Mouse (Mus musculus) urinary bladder, postnatal 10 days (tissue): ENCODE measurements around the gene Col13a1.

Experiments used
- DNase-seq: peaks from one replicate; pipeline ENCODE4 v3.0.0; 2022; ENCODE audit warnings: low spot score

Gene Col13a1

GRCm38 (mm10) chr10:61827950-61828936 is 150.7 kb downstream of the Col13a1 start:
- no peak for DNase-seq

GRCm38 (mm10) chr10:61826753-61827435 is 152.0 kb downstream of the Col13a1 start:
- DNase-seq: no peak

GRCm38 (mm10) chr10:61825979-61826752 is 152.7 kb downstream of the Col13a1 start:
- no peak for DNase-seq

DNA sequence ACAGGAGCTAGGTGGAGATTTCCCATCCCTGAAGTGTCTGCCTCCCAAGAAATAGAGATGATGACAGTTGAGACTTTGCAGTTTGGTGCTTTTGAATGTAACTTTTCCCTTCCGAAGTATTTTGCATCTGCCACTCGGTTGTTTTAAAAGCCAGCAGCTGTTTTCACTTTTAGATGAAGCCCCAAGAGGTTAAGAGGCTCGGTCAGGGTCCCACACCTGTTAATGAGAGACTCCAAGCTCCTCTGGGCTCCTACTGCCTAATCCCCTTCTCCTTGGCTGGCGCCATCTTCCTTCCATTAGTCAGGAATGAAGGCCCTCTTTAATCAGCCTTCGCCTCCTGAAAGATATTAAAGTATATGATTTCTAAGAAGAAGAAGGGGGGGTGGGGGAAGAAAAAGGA is 153.4 kb downstream of the Col13a1 start:
- no peak for DNase-seq

GRCm38 (mm10) chr10:61823731-61824115 is 155.2 kb downstream of the Col13a1 start:
- DNase-seq: no peak

GRCm38 (mm10) chr10:61822968-61823730 is 155.8 kb downstream of the Col13a1 start:
- no peak for DNase-seq

- DNase-seq: no peak
These were observed 158.9 kb downstream of the Col13a1 start for GRCm38 (mm10) chr10:61820050-61820449.

DNA sequence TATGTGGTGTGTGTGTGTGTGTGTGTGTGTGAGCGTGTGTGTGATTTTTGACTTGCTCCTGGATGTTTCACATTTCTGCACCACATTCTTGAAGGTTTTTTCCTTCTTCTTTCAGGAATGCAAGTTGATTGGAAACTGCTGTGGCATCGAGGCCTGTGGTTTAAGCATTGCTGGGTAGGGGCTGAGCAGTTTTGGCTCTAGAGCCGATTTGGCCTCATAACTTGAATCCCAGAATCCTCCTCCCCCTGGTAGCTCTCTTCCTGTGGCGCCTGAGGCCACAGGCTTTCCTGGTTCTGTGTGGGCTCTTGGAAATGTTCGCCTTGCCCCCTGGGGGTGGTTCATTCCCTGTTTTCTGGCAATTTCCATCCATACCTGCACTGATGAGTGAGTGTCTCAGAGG is 166.9 kb downstream of the Col13a1 start:
- no peak for DNase-seq

DNA sequence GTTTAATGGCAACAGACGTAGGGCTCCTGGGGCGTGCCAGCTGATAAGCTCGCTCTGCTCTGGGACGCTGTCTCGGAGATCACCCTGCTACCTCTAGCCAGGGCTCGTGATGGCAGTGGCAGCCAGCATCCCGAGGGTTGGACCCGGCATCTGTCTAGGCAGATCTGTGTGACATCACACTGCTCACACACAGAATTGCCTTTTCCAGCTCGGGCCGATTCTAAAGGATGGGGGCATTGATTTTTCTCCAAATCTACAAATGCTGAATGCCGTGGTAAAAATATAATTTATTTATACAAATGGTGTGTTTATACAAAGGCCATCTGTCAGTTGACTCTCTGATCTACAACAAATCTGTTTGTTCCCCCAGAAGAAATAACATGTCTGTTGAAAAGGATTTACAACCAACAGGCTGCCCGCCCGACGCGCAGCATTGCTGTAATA is 180.8 kb downstream of the Col13a1 start:
- DNase-seq: no peak

GRCm38 (mm10) chr10:61795458-61795857 is 183.4 kb downstream of the Col13a1 start:
- DNase-seq: no peak

DNA sequence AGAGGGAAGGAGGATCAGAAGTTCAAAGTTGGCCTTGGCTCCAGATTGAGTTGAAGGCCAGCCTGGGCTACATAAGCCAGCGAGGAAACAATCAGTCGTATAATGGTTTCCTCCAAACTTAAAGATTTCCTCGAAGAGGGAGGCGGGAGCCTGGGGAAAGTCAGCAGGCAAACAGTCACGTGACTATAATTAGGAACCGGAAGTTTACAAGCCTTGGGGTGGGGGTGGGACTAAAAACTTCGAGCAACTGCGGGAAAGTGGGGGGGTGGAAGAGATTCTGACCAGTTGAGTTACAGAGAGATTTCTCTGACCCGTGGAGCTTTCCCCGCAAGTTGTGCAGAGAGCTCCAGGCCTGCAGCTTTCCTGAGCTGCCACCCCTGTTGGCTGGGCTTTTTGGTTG is 183.9 kb downstream of the Col13a1 start:
- DNase-seq: no peak

DNA sequence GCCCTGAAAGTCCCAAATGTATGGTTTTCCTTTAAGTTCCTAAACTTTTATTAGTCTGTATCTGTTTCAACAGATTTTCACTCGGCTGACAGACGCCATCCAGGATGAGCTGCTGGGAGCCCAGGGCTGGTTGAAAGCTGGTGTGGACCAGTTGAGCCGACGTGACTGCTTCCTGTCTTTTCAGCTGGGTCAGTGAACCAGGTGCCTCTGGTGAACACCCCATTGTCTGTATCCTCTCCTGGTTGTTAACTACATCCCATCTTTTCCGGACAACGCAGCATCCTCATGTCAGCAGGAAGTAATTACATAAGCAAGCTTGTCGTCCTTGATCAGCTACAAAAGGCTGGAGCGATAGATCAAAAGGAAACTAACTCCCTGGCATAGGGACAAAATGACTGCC is 185.9 kb downstream of the Col13a1 start:
- DNase-seq: no peak

DNA sequence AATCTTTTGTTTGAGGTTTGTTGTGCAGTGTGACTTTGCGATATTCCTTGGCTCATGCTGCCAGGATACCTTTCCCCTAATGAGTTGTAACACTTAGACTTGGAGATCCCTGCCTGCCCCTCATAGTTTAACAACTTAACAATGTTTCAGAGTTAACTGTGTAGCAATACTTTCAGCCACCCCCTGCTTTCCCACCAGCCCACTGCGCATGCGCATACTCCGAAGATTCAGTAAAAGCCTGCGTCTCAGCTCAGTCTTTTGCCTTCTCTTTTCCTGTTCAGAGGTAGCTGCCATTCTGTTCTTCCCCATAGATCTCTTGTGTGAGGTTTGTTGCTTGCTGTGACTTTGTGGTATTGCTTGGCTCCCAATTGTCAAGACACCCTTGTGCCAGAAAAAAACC is 190.4 kb downstream of the Col13a1 start:
- DNase-seq: no peak
